Mouse (Mus musculus): ENCODE data around the gene Ankrd23.

- TF ChIP-seq CTCF (IDR thresholded peaks at IDR 0.05; ENCODE audit: low read depth) (no peak), EP300 (IDR thresholded peaks at IDR 0.05; ENCODE audit: low read depth) (no peak)
Observed at GRCm38 (mm10) chr1:36580384-36581207, 43.9 kb upstream of the Ankrd23 start.
